Mouse (Mus musculus): Measurements from ENCODE around the gene Medag. TPM values are rescaled to one million over a fixed set of nuclear protein-coding genes. Genes with fewer than 3 reads are reported as not detected.

The Medag gene
- 13.2 TPM for polyA plus RNA-seq (2014; fragmentation: Illumina TruSeq; extraction: RNeasy Lipid Tissue Mini Kit (QIAGEN cat#74804))

GRCm38 (mm10) chr5:149411509-149412193 lies at the start of gene Medag:
Medag (plus strand) TSS chr5:149411749.

DNA sequence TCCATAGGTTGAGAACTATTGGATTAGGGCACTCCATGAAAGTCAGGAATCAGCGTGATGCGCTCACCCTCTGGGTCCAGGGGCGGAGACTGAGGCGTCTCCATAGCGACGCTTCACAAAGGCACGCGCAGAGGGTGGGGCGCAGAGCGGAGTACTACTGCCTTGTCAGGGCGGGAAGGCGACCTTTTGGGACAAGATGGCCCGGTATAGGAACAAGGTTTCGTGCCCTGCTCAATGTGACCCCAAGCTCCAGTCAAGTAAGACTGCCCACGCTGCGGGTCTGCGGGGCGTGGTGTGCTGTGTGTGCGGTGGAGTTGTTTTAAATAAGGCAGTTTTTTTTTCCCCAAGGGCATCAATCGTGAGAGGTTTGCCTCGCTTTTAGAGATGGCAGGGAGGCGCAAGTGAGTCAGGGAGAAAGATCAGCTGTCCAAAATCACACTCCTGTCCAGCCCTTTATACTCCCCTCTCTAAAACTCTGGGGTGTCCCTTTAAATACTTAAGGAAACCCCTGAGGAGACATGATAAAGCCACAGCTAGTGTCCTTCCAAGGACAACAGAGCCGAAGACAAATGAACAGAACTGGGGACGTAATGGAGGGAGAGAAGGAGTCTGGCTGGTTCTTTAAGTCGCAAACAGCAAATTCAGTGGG lies 28.1 kb downstream of the Medag start, which contains the start of gene Tex26:
Gene Tex26 (plus strand): TSS at position 130 of the 649 bp plus-strand sequence.

Other genes with a start within 250 kb of the Medag start
- 37.2 TPM for gene Uspl1, start 227.4 kb upstream of the Medag start, polyA plus RNA-seq (2014; fragmentation: Illumina TruSeq; extraction: RNeasy Lipid Tissue Mini Kit (QIAGEN cat#74804))
- 2,078 TPM for gene Hmgb1, start 227.3 kb upstream of the Medag start, polyA plus RNA-seq (2014; fragmentation: Illumina TruSeq; extraction: RNeasy Lipid Tissue Mini Kit (QIAGEN cat#74804))
- 2.8 TPM for gene Alox5ap, start 147.0 kb upstream of the Medag start, polyA plus RNA-seq (2014; fragmentation: Illumina TruSeq; extraction: RNeasy Lipid Tissue Mini Kit (QIAGEN cat#74804))
- 2.3 TPM for gene Tex26, start 27.9 kb downstream of the Medag start, polyA plus RNA-seq (2014; fragmentation: Illumina TruSeq; extraction: RNeasy Lipid Tissue Mini Kit (QIAGEN cat#74804))
- 1.1 TPM for gene Wdr95, start 116.9 kb downstream of the Medag start, polyA plus RNA-seq (2014; fragmentation: Illumina TruSeq; extraction: RNeasy Lipid Tissue Mini Kit (QIAGEN cat#74804))
- gene Hsph1, start 224.6 kb downstream of the Medag start, polyA plus RNA-seq (2014; fragmentation: Illumina TruSeq; extraction: RNeasy Lipid Tissue Mini Kit (QIAGEN cat#74804)) = 322 TPM